Mouse (Mus musculus) lung, postnatal 0 days (tissue): Measurements from ENCODE around the gene Hcfc2. TPM values are rescaled to one million over a fixed set of nuclear protein-coding genes. Genes with fewer than 3 reads are reported as not detected.

Source experiments
- ATAC-seq: fragments of 200-750 bp; cut with Nextera tagmentation; 2 replicates; pipeline ENCODE4 v1.8.0; 2017; ENCODE audit warnings: moderate library complexity
- DNase-seq: peaks from one replicate; pipeline ENCODE4 v3.0.0-alpha.2; 2016; ENCODE audit warnings: low spot score
- H3K27ac ChIP-seq: fragments of 300-500 bp; sonication (generic); 2 replicates; pipeline ENCODE4 v1.5.1; 2014; ENCODE audit warnings: antibody characterized with exemption, mild to moderate bottlenecking, low read length, mixed read lengths
- H3K27me3 ChIP-seq: fragments of 300-500 bp; sonication (generic); replicated peaks from 2 replicates; pipeline ENCODE4 v1.6.1; 2014; ENCODE audit warnings: low read length, mixed read lengths; ENCODE audit not compliant: insufficient read depth
- H3K36me3 ChIP-seq: fragments of 300-500 bp; sonication (generic); 2 replicates; pipeline ENCODE4 v1.6.1; 2014; ENCODE audit warnings: low read length, mixed read lengths; ENCODE audit not compliant: insufficient read depth
- H3K4me1 ChIP-seq: fragments of 300-500 bp; sonication (generic); 2 replicates; pipeline ENCODE4 v1.6.1; 2014; ENCODE audit warnings: antibody characterized with exemption, low read depth, low read length, mixed read lengths; ENCODE audit not compliant: insufficient read depth
- H3K4me2 ChIP-seq: fragments of 300-500 bp; sonication (generic); replicated peaks from 2 replicates; pipeline ENCODE4 v1.6.1; 2014; ENCODE audit warnings: low read depth, mild to moderate bottlenecking, low read length, moderate library complexity, mixed read lengths
- H3K4me3 ChIP-seq: fragments of 300-500 bp; sonication (generic); 2 replicates; pipeline ENCODE4 v1.5.1; 2014; ENCODE audit warnings: low read depth, low read length
- H3K9ac ChIP-seq: fragments of 300-500 bp; sonication (generic); replicated peaks from 2 replicates; pipeline ENCODE4 v1.6.1; 2014; ENCODE audit warnings: low read depth, mild to moderate bottlenecking
- H3K9me3 ChIP-seq: fragments of 300-500 bp; sonication (generic); 2 replicates; pipeline ENCODE4 v1.6.1; 2016; ENCODE audit warnings: low read length, mixed read lengths
- CTCF ChIP-seq: IDR thresholded peaks from 2 replicates; pipeline ENCODE4 v1.5.1; 2016; ENCODE audit warnings: antibody characterized with exemption, mild to moderate bottlenecking
- EP300 ChIP-seq: IDR thresholded peaks from 2 replicates; pipeline ENCODE4 v1.6.1; 2016; ENCODE audit warnings: antibody characterized with exemption, mild to moderate bottlenecking, control low read depth
- WGBS: fragments of 180-500 bp; shearing (Covaris S2); extraction: QIAGEN DNeasy Blood & Tissue Kit; methylation state at CpG from one replicate; pipeline ENCODE4 v1.1.7; 2014; 5-methylcytosine and 5-hydroxymethylcytosine counted together
- polyA plus RNA-seq: library from polyadenylated mRNA; unstranded; fragments of >200 nt; fragmentation: Nextera tagmentation; extraction: Ambion mirVana; gene quantifications from 2 replicates; pipeline ENCODE4 v1.2.1, GENCODE M21; 2015

Hcfc2 gene
- polyA plus RNA-seq, 1 experiment from 2014 or later = 20.9 TPM

DNA sequence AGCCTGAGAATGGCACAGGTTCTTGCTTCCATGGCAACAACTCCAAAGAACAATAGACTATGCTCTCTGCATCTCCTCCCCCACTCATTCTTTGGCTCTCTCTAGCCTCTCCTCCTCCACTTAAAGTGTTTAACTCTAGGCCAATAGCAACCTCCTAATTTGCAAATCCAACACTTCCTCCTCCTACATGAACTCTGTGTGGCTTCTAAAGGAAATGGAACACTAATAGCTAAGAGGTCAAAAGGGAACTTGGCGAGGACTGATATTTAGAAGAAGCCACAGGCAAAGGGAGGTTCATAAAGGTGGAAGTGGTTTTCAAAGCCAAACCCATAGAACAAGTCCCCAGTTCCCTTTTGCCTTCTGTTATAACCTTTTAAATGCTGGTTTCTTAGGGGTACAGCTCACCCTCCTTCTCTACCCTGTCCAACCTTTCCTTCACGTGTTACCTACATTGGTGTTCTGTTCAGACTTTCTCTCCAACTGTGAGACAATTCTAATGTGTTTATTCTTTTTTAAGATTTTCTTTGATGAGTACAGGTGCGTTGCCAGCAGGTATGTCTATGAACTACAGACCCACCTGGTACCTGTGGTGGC lies 1.4 kb downstream of the Hcfc2 start:
- no peaks in the 10 kb centered on the region for H3K27me3 ChIP-seq
- H3K4me1 ChIP-seq = peaks cover 2% of the 10 kb centered on the region; the same call in 1 of the 2 replicates
- no peak overlapping the region for H3K27ac ChIP-seq
- TF ChIP-seq CTCF (no peak), EP300 (no peak)
- H3K9ac ChIP-seq = no peak overlapping the region
- no peak overlapping the region for H3K4me2 ChIP-seq
- 64% methylated on average over 3 of the region's 3 CpGs for WGBS
- DNase-seq (peak; percentile 87), ATAC-seq (peak; percentile 47)
- no peaks in the 10 kb centered on the region for H3K36me3 ChIP-seq
- no peak overlapping the region for H3K4me3 ChIP-seq
- no peaks in the 10 kb centered on the region for H3K9me3 ChIP-seq

DNA sequence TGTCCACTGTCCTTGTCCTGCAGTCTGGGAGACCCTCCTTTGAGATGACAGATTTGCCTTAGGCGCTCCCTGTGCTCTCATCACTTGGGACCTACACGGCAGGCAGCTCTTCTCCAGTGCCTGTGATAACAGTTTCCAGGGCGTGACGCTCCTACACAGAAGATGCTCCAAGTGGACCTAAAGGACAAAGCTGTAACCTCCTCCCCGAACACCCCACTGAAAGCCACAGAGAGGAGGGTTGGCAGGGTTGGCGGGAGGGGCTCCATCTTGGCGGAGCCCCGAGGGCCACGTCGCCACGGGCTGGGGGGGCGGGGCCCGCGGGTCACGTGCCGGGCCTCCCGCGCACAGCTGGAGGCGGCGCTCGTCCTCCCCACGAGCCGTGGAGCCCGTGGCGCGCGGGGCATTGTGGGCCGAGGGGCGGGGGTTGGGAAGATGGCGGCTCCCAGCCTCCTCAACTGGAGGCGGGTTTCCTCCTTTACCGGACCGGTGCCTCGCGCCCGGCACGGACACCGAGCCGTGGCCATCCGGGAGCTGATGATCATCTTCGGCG lies 2.8 kb downstream of the Hcfc2 start:
- Histone ChIP-seq H3K4me3 (peak overlapping the region; percentile 96), H3K27me3 (no peaks in the 10 kb centered on the region), H3K36me3 (no peaks in the 10 kb centered on the region), H3K4me1 (peaks cover 2% of the 10 kb centered on the region; the same call in 1 of the 2 replicates), H3K4me2 (peak overlapping the region; percentile 79), H3K27ac (peak overlapping the region; percentile 71), H3K9ac (peak overlapping the region; percentile 74), H3K9me3 (no peaks in the 10 kb centered on the region)
- DNase-seq (peak; percentile 91), ATAC-seq (peak; percentile 96)
- WGBS = 1% methylated on average over 30 of the region's 42 CpGs
- TF ChIP-seq CTCF = no peak
- TF ChIP-seq EP300 = no peak

DNA sequence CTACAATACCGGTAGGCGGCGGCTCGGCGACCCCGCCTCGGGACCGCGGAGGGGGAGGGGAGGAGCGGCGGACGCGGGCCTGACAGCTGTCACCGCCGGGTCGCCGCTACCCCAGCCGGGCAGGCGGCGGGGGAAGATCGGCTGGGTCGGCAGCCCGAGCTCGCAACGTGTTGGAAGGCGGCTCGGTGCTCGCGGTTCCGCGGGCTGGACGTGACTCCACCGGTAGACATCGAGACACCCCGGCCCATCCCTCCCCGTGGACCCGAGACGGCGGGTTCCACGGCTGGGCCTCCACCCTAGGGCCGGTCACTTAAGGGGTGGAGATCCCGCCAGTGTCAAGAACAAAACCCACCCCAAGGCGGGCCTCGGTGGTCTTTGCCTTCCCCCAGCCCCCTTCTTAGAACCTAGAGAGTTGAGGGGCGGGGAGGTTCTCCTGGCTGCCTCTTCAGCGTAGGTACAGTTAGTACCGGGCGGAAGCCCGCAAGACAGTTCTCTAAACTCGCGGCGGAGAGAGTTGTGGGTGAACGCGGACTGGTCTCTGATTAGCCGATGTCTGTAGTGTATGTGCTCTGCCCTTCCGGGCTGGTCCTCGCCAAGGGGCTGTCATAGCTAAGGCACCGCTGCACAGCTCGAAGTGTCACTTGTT lies 3.5 kb downstream of the Hcfc2 start:
- ATAC-seq = peak; percentile 63
- Histone ChIP-seq H3K27ac (peak overlapping the region; percentile 71), H3K9me3 (no peaks in the 10 kb centered on the region), H3K36me3 (no peaks in the 10 kb centered on the region), H3K4me3 (peak overlapping the region; percentile 96), H3K9ac (peak overlapping the region; percentile 74), H3K27me3 (no peaks in the 10 kb centered on the region), H3K4me2 (peak overlapping the region; percentile 79), H3K4me1 (peaks cover 2% of the 10 kb centered on the region; the same call in 1 of the 2 replicates)
- peak; percentile 57 for DNase-seq
- TF ChIP-seq CTCF (no peak), EP300 (no peak)
- 1% methylated on average over 52 of the region's 59 CpGs for WGBS

DNA sequence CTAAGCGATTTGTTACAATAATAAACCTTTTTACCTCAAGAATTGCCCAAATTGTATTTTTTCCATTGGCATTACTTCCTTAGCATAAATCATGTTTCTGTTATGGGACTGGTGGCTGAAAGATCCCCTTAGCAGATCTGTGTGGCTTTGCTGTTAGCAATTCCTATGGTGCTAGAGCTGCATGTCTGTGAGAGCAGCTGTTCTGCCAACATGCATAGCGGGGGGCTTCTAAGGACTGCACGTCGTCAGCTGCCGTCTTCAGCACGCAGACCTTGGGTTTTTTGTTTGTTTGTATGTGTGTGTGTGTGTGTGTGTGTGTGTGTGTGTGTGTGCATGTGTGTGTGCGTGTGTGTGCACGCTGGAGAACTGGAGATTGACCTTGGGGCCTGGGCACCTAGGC lies 45.4 kb downstream of the Hcfc2 start:
- no peak overlapping the region for H3K27ac ChIP-seq
- no peaks in the 10 kb centered on the region for H3K4me1 ChIP-seq
- no peak for DNase-seq
- no peak overlapping the region for H3K4me2 ChIP-seq
- ATAC-seq = no peak
- H3K36me3 ChIP-seq = peaks cover 6% of the 10 kb centered on the region
- no peak overlapping the region for H3K9ac ChIP-seq
- TF ChIP-seq EP300 (no peak), CTCF (no peak)
- no peaks in the 10 kb centered on the region for H3K9me3 ChIP-seq
- H3K4me3 ChIP-seq = no peak overlapping the region
- H3K27me3 ChIP-seq = no peaks in the 10 kb centered on the region
- WGBS = 92% methylated on average over 8 of the region's 8 CpGs

DNA sequence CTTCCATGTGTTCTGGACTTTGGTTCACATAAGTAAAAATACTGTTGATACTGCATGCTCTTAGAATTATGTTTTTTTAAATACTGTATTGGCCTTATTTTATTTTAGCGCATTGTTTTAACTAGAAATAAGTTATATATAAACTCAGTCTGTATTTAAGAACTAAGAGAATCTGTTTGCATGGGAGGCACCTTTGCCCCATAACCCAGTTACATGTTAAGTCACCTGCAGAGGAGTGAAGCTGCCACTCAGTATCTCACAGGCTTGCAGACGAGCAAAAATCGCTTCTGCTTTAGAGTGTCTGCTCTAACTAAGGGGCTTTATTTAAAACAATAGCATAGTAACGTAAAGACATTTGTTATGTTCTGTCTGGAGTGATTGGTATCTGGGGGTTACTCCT lies 45.9 kb downstream of the Hcfc2 start:
- Histone ChIP-seq H3K9ac (no peak overlapping the region), H3K27me3 (no peaks in the 10 kb centered on the region)
- DNase-seq = no peak

DNA sequence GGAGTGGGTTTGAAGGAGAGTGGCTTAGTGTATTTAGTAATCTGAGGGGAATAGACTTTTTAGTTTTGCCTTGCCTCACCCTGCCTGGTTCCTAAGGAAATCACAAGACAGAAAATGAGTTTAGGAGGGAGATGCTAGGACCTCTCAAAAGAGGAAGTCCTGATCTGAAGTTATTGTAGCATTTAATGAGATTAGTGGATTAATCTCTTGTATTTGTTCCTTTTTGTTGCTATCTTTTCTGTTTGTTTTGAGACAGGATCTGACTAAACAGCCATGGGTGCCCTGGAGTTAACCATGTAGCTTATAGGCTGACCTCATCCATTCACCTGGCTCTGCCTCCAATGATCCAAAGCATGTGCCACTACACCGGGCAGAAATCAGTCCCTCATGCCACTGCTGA lies 46.6 kb downstream of the Hcfc2 start:
- ATAC-seq (no peak), DNase-seq (no peak)
- H3K27ac ChIP-seq = no peak overlapping the region
- no peak overlapping the region for H3K4me3 ChIP-seq
- no peaks in the 10 kb centered on the region for H3K9me3 ChIP-seq
- H3K36me3 ChIP-seq = peaks cover 13% of the 10 kb centered on the region
- no peak overlapping the region for H3K9ac ChIP-seq
- WGBS = 97% methylated on average over 1 of the region's 1 CpGs
- H3K4me2 ChIP-seq = no peak overlapping the region
- TF ChIP-seq CTCF (no peak), EP300 (no peak)
- no peaks in the 10 kb centered on the region for H3K4me1 ChIP-seq
- no peaks in the 10 kb centered on the region for H3K27me3 ChIP-seq

More for the DNA sequence above, 45.9 kb downstream of the Hcfc2 start:
- H3K36me3 ChIP-seq = peaks cover 7% of the 10 kb centered on the region
- 91% methylated on average over 4 of the region's 4 CpGs for WGBS
- H3K4me2 ChIP-seq = no peak overlapping the region
- H3K27ac ChIP-seq = no peak overlapping the region
- H3K4me3 ChIP-seq = no peak overlapping the region
- H3K4me1 ChIP-seq = no peaks in the 10 kb centered on the region
- TF ChIP-seq EP300 (no peak), CTCF (no peak)
- H3K9me3 ChIP-seq = no peaks in the 10 kb centered on the region
- ATAC-seq = no peak
